Mouse (Mus musculus) erythroblast, embryonic 14.5 days (primary cell): ENCODE measurements at regions not wholly inside any gene's neighbourhood (a gene's known extent, or its start where the extent isn't known, plus 50 kb on each side); places are given as distances from the start of the nearest gene placed in this dataset.

Experiments used
- H3K27me3 ChIP-seq: 2 replicates; pipeline ENCODE4 v1.6.1; 2012; ENCODE audit warnings: inconsistent platforms; ENCODE audit not compliant: control insufficient read depth
- H3K36me3 ChIP-seq: 2 replicates; pipeline ENCODE4 v1.6.1; 2012; ENCODE audit warnings: mild to moderate bottlenecking, inconsistent platforms; ENCODE audit not compliant: control insufficient read depth
- H3K4me1 ChIP-seq: 2 replicates; pipeline ENCODE4 v1.6.1; 2012; ENCODE audit warnings: inconsistent platforms; ENCODE audit not compliant: control insufficient read depth
- H3K4me3 ChIP-seq: replicated peaks from 2 replicates; pipeline ENCODE3; 2012; ENCODE audit warnings: moderate library complexity, mild to moderate bottlenecking, inconsistent platforms
- H3K9me3 ChIP-seq: 2 replicates; pipeline ENCODE4 v1.6.1; 2012; ENCODE audit warnings: low read length, inconsistent platforms, mixed read lengths; ENCODE audit not compliant: control insufficient read depth
- GATA1 ChIP-seq: IDR thresholded peaks from 2 replicates; pipeline ENCODE4 v1.6.1; 2012; ENCODE audit warnings: low read length, inconsistent platforms, mixed read lengths
- TAL1 ChIP-seq: IDR thresholded peaks from 3 replicates; pipeline ENCODE4 v1.6.1; 2012; ENCODE audit warnings: low read length, inconsistent platforms, mixed read lengths

DNA sequence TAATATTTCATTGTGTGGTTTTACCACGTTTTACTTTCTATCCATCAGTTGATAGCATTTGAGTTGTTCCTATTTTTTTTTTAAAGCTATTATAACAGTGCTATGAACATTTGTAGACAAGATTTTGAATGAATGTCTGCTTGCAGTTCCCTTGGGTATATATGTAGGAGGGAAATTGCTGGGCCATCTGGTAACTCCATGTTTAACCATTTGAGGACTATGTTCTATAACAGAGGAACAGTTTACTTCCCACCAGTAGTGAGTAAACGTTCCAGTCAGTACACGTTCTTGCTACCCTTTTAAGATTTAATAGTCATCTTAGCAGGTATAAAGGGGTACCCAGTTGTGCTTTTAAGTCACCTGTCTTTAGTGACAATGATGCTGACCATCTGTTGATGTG, 213.2 kb downstream of the Icos start:
- TF ChIP-seq GATA1 (no peak), TAL1 (no peak)
- H3K36me3 ChIP-seq = no peaks in the 10 kb centered on the region
- H3K27me3 ChIP-seq = no peaks in the 10 kb centered on the region
- no peaks in the 10 kb centered on the region for H3K9me3 ChIP-seq
- H3K4me1 ChIP-seq = no peaks in the 10 kb centered on the region
- H3K4me3 ChIP-seq = no peak overlapping the region

DNA sequence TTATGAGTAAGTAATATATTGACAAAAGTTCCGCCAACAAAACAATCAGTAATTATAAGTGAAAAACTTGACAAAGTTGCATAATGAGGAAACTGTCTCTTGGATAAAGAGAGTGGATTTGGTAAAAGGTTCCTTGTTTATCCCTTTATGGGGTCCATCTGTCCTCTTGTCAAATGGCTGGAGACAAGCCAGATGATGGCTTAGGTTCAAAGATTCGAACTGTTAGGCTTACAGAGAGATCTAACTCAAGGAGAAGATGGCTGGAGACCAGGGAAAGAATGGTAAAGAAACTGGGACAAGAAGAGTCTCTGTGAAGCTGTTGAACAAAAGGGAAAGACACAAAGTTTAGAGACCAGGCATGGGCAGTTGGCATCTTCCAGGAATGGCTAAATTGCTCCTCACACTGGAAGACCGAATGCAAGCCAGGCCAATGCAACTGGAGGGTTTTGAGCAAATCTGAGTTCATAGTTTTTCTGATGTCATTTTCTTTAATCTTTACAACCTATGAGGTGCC, 220.9 kb downstream of the Icos start:
- Histone ChIP-seq H3K36me3 (no peaks in the 10 kb centered on the region), H3K27me3 (no peaks in the 10 kb centered on the region), H3K9me3 (no peaks in the 10 kb centered on the region), H3K4me3 (no peak overlapping the region), H3K4me1 (no peaks in the 10 kb centered on the region)
- TF ChIP-seq TAL1 (no peak), GATA1 (no peak)

- Histone ChIP-seq H3K27me3 (no peaks in the 10 kb centered on the region), H3K36me3 (no peaks in the 10 kb centered on the region), H3K4me1 (no peaks in the 10 kb centered on the region), H3K4me3 (no peak overlapping the region), H3K9me3 (no peaks in the 10 kb centered on the region)
- no peak for TF ChIP-seq TAL1
- no peak for TF ChIP-seq GATA1
Observed at GRCm38 (mm10) chr1:61201006-61201405, 223.3 kb downstream of the Icos start.

- Histone ChIP-seq H3K4me1 (no peaks in the 10 kb centered on the region), H3K4me3 (no peak overlapping the region), H3K9me3 (no peaks in the 10 kb centered on the region), H3K36me3 (no peaks in the 10 kb centered on the region), H3K27me3 (no peaks in the 10 kb centered on the region)
- TF ChIP-seq GATA1 = no peak
Observed at GRCm38 (mm10) chr1:61202079-61202478, 224.4 kb downstream of the Icos start.

- TF ChIP-seq TAL1 (no peak), GATA1 (no peak)
- no peak overlapping the region for H3K4me3 ChIP-seq
- H3K4me1 ChIP-seq = no peaks in the 10 kb centered on the region
- H3K9me3 ChIP-seq = no peaks in the 10 kb centered on the region
- H3K36me3 ChIP-seq = no peaks in the 10 kb centered on the region
- no peaks in the 10 kb centered on the region for H3K27me3 ChIP-seq
Observed at GRCm38 (mm10) chr1:61203170-61203569, 225.4 kb downstream of the Icos start.

GRCm38 (mm10) chr1:61203612-61204011, 225.9 kb downstream of the Icos start:
- Histone ChIP-seq H3K4me1 (no peaks in the 10 kb centered on the region), H3K4me3 (no peak overlapping the region), H3K36me3 (no peaks in the 10 kb centered on the region), H3K27me3 (no peaks in the 10 kb centered on the region), H3K9me3 (no peaks in the 10 kb centered on the region)
- TF ChIP-seq TAL1 = no peak
- no peak for TF ChIP-seq GATA1

GRCm38 (mm10) chr1:61205137-61205536, 227.4 kb downstream of the Icos start:
- Histone ChIP-seq H3K4me1 (no peaks in the 10 kb centered on the region), H3K27me3 (no peaks in the 10 kb centered on the region), H3K36me3 (no peaks in the 10 kb centered on the region), H3K4me3 (no peak overlapping the region), H3K9me3 (no peaks in the 10 kb centered on the region)
- TF ChIP-seq TAL1 (no peak), GATA1 (no peak)

GRCm38 (mm10) chr1:61206861-61207380, 229.2 kb downstream of the Icos start:
- Histone ChIP-seq H3K4me3 (no peak overlapping the region), H3K9me3 (no peaks in the 10 kb centered on the region), H3K4me1 (no peaks in the 10 kb centered on the region), H3K27me3 (no peaks in the 10 kb centered on the region), H3K36me3 (no peaks in the 10 kb centered on the region)
- TF ChIP-seq TAL1 = no peak
- TF ChIP-seq GATA1 = no peak

- H3K4me3 ChIP-seq = no peak overlapping the region
- TF ChIP-seq GATA1 (no peak), TAL1 (no peak)
Observed at GRCm38 (mm10) chr1:61208386-61208785, 230.7 kb downstream of the Icos start.

GRCm38 (mm10) chr1:61221131-61221530, 243.4 kb downstream of the Icos start:
- Histone ChIP-seq H3K4me1 (no peaks in the 10 kb centered on the region), H3K9me3 (no peaks in the 10 kb centered on the region), H3K27me3 (no peaks in the 10 kb centered on the region), H3K36me3 (no peaks in the 10 kb centered on the region), H3K4me3 (no peak overlapping the region)
- TF ChIP-seq GATA1 = no peak
- TF ChIP-seq TAL1 = no peak

More at GRCm38 (mm10) chr1:61208386-61208785, 230.7 kb downstream of the Icos start:
- H3K27me3 ChIP-seq = no peaks in the 10 kb centered on the region
- no peaks in the 10 kb centered on the region for H3K36me3 ChIP-seq
- no peaks in the 10 kb centered on the region for H3K9me3 ChIP-seq
- no peaks in the 10 kb centered on the region for H3K4me1 ChIP-seq
